Mouse (Mus musculus): ENCODE results near the gene Vmn1r50.
"Not testable (repeated sequence)": the region's sequence is repeated elsewhere in the genome, so short reads cannot be mapped to it uniquely, and the experiment has no call there.

The Vmn1r50 gene

GRCm38 (mm10) chr6:90101130-90101529 is at the start of gene Vmn1r50:
Gene Vmn1r50 (plus strand): TSS chr6:90101430.
- no peak for DNase-seq (ENCODE audit: low read depth, low spot score)

- no peak for DNase-seq (ENCODE audit: low read depth, low spot score)
Measured at GRCm38 (mm10) chr6:90078406-90078805, 22.8 kb upstream of the Vmn1r50 start, which contains the start of gene Vmn1r49. Gene Vmn1r49 (minus strand): TSS chr6:90078506.

GRCm38 (mm10) chr6:90100566-90100965 is 664 bp upstream of the Vmn1r50 start:
- DNase-seq (ENCODE audit: low read depth, low spot score), result no peak

- DNase-seq (ENCODE audit: low read depth, low spot score), result not testable (repeated sequence)
Measured at GRCm38 (mm10) chr6:90122296-90122695, 21.1 kb downstream of the Vmn1r50 start, which contains the start of gene Vmn1r51. Gene Vmn1r51 (plus strand): TSS chr6:90122596.

Measured in ES-CJ7 (cell line).